Mouse (Mus musculus): Measurements from ENCODE around the gene Tcstv1. TPM values are rescaled to one million over a fixed set of nuclear protein-coding genes. Genes with fewer than 3 reads are reported as not detected.

Gene Tcstv1
- polyA plus RNA-seq, 1 experiment, result not detected

Other genes with a start within 250 kb of the Tcstv1 start
- 7.8 and 14.3 TPM in 2 replicates for gene Hmgcs1, start 204.4 kb downstream of the Tcstv1 start, polyA plus RNA-seq (2012; rRNA removed)
- 0.05 TPM in 2 replicates for gene Nim1k, start 138.9 kb downstream of the Tcstv1 start, polyA plus RNA-seq (2012; rRNA removed)
- 1.6 and 3.6 TPM in 2 replicates for gene Zfp131, start 103.9 kb downstream of the Tcstv1 start, polyA plus RNA-seq (2012; rRNA removed)
- not detected in 2 replicates for gene AF067063, start 64.6 kb downstream of the Tcstv1 start, polyA plus RNA-seq (2012; rRNA removed)
- gene D13Ertd608e, start 58.8 kb downstream of the Tcstv1 start, polyA plus RNA-seq (2012; rRNA removed), result not detected in 2 replicates
- not detected in 2 replicates for gene Gm21761, start 34.5 kb upstream of the Tcstv1 start, polyA plus RNA-seq (2012; rRNA removed)
- not detected in 2 replicates for gene B020031M17Rik, start 56.0 kb upstream of the Tcstv1 start, polyA plus RNA-seq (2012; rRNA removed)
- not detected in 2 replicates for gene Gm36079, start 132.2 kb upstream of the Tcstv1 start, polyA plus RNA-seq (2012; rRNA removed)
- 0.05 and 0.17 TPM in 2 replicates for gene Gm21188, start 157.4 kb upstream of the Tcstv1 start, polyA plus RNA-seq (2012; rRNA removed)
- not detected in 2 replicates for gene Gm20767, start 245.5 kb upstream of the Tcstv1 start, polyA plus RNA-seq (2012; rRNA removed)

Data from small intestine, adult 2 months (tissue).